In the genomic region with DNA sequence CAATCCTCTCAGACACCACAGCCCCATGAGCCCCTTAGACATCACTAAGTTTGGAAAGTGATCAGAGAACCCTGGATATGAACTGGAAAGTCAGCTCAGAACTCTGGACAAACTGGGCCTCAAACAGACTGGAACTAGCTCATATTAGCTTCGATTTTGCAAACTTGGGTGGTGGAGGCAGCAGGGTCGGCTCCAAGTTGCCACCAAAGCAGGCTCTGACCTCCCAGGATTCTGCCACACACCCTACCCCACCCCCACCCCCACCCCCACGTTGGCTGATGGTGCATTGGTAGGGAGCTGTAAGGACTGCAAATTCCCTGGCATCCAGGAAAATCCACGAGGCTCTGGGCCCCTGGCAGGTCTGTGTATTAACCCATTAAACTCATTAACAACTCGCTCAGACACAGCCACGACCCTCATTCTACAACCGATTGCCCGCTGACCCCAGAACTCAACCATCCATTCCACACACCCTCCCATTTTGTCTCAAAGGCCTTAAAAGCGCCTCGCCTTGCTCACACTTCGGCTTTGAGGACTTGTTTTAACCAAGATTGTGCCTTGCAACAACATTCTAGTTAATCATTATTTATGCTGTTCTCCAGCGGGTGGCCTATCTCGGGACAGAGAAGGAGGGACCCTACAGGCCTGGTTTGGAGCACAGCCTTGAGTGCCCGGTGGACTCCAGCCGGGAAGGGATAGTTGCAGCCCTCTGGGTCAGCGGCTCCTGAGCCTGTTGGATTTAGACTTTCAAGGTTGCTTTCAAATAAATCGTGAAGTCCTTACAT, we compare ENCODE assay signal across 8 mouse cellular contexts. TPM values are rescaled to one million over a fixed set of nuclear protein-coding genes. Genes with fewer than 3 reads are reported as not detected.
A peak's percentile ranks its signal among the peaks of the same experiment; 100 is the strongest.
DNase-seq lines count a peak whose midpoint lies in the region; ATAC-seq and TF ChIP-seq lines count a peak whose summit lies in the region.

No protein-coding gene starts in this region.

- TF ChIP-seq EP300 in lung, postnatal 0 days (IDR thresholded peaks at IDR 0.05): no peak

- ATAC-seq in intestine, postnatal 0 days: no peak
- ATAC-seq in liver, embryonic 13.5 days (ENCODE audit: low read depth): 0 out of 2 replicates have a peak, but pooled peaks have one; percentile 18
- no peak for ATAC-seq in lung, postnatal 0 days

- peak; percentile 16 to 43 for DNase-seq in lung, postnatal 4 days
- DNase-seq in lung, postnatal 14 days: no peak
- DNase-seq in liver, embryonic 13.5 days: no peak
- no peak for DNase-seq in spleen, postnatal 4 days (ENCODE audit: low spot score in 2 of 2)
- no peak for DNase-seq in layer of hippocampus, adult 18-20 months (ENCODE audit: low spot score in 2 of 2)
- no peak for DNase-seq in left cerebral cortex, adult 18-20 months (ENCODE audit: low spot score in 2 of 2)
- no peak for DNase-seq in lung, postnatal 0 days (ENCODE audit: low spot score)

- no peak for TF ChIP-seq CTCF in intestine, postnatal 0 days (IDR thresholded peaks at IDR 0.05; ENCODE audit: low read depth)
- TF ChIP-seq CTCF in lung, postnatal 0 days (IDR thresholded peaks at IDR 0.05): no peak

- peaks cover 3% of the 10 kb centered on the region; the same call in 1 of the 2 replicates for H3K4me1 ChIP-seq in intestine, postnatal 0 days (replicated peaks; ENCODE audit: control insufficient read depth, insufficient read depth, low read length)
- H3K4me1 ChIP-seq in liver, embryonic 13.5 days (replicated peaks): peaks cover 36% of the 10 kb centered on the region
- peaks cover 21% of the 10 kb centered on the region for H3K4me1 ChIP-seq in lung, postnatal 0 days (ENCODE audit: insufficient read depth, low read depth, low read length)

- peak overlapping the region; percentile 37 for H3K9ac ChIP-seq in intestine, postnatal 0 days (ENCODE audit: low read depth, low read length)
- peak overlapping the region; percentile 73 for H3K9ac ChIP-seq in liver, embryonic 13.5 days
- H3K9ac ChIP-seq in lung, postnatal 0 days (replicated peaks; ENCODE audit: low read depth): no peak overlapping the region

- H3K27ac ChIP-seq in intestine, postnatal 0 days (ENCODE audit: low read depth, low read length): no peak overlapping the region
- H3K27ac ChIP-seq in liver, embryonic 13.5 days: peak overlapping the region; percentile 74
- H3K27ac ChIP-seq in lung, postnatal 0 days (ENCODE audit: low read length): no peak overlapping the region

- peaks cover 45% of the 10 kb centered on the region for H3K27me3 ChIP-seq in intestine, postnatal 0 days (replicated peaks; ENCODE audit: control insufficient read depth, insufficient read depth, low read length)
- peaks cover 78% of the 10 kb centered on the region for H3K27me3 ChIP-seq in liver, embryonic 13.5 days
- H3K27me3 ChIP-seq in lung, postnatal 0 days (replicated peaks; ENCODE audit: insufficient read depth, low read length): peaks cover 40% of the 10 kb centered on the region

- 28% methylated on average over 17 of the region's 17 CpGs for WGBS in intestine, postnatal 0 days
- 24% methylated on average over 17 of the region's 17 CpGs for WGBS in liver, embryonic 13.5 days (ENCODE audit: insufficient replicate concordance)
- 40% methylated on average over 17 of the region's 17 CpGs for WGBS in lung, postnatal 0 days

- peak overlapping the region; percentile 84 for H3K4me2 ChIP-seq in intestine, postnatal 0 days (replicated peaks; ENCODE audit: low read depth)
- H3K4me2 ChIP-seq in liver, embryonic 13.5 days: peak overlapping the region; percentile 60
- no peak overlapping the region for H3K4me2 ChIP-seq in lung, postnatal 0 days (replicated peaks; ENCODE audit: low read depth, low read length)

- H3K36me3 ChIP-seq in intestine, postnatal 0 days (ENCODE audit: control insufficient read depth, insufficient read depth): no peaks in the 10 kb centered on the region
- no peaks in the 10 kb centered on the region for H3K36me3 ChIP-seq in liver, embryonic 13.5 days
- no peaks in the 10 kb centered on the region for H3K36me3 ChIP-seq in lung, postnatal 0 days (ENCODE audit: insufficient read depth, low read length)

- peak overlapping the region; percentile 58 for H3K4me3 ChIP-seq in intestine, postnatal 0 days (ENCODE audit: low read depth, low read length)
- H3K4me3 ChIP-seq in liver, embryonic 13.5 days (replicated peaks): peak overlapping the region; percentile 64
- H3K4me3 ChIP-seq in lung, postnatal 0 days (ENCODE audit: low read depth, low read length): no peak overlapping the region

- H3K9me3 ChIP-seq in intestine, postnatal 0 days (ENCODE audit: control insufficient read depth): no peaks in the 10 kb centered on the region
- H3K9me3 ChIP-seq in liver, embryonic 13.5 days (replicated peaks): no peaks in the 10 kb centered on the region
- no peaks in the 10 kb centered on the region for H3K9me3 ChIP-seq in lung, postnatal 0 days (ENCODE audit: low read length)

RNA-seq across cellular contexts. Expression of gene Hs3st3b1, which starts 3.6 kb away (rescaled TPM):
- 2.5 and 2.6 TPM in 2 replicates for polyA plus RNA-seq in intestine, postnatal 0 days (2015; fragmentation: Nextera tagmentation; extraction: Ambion mirVana)
- polyA plus RNA-seq in liver, embryonic 13.5 days (2015; fragmentation: Nextera tagmentation; extraction: Ambion mirVana): 12.6 and 17.3 TPM in 2 replicates
- total RNA-seq in layer of hippocampus, adult 18-20 months (2021): under 1 TPM; 0.67 to 0.71 TPM
- 1 to 10 TPM; 1.9 TPM for total RNA-seq in left cerebral cortex, adult 18-20 months (2021)
- 0.63 and 0.76 TPM in 2 replicates for polyA plus RNA-seq in lung, postnatal 0 days (2015; fragmentation: Nextera tagmentation; extraction: Ambion mirVana)

Comparison
In these comparisons a context has a peak if more than half of its experiments do, and no peak if none do; other contexts are left out.
1. DNase-seq: peak in lung, postnatal 4 days (2 of 2); none in lung, postnatal 14 days (single experiment), liver, embryonic 13.5 days (single experiment), spleen, postnatal 4 days (0 of 2), layer of hippocampus, adult 18-20 months (0 of 2), left cerebral cortex, adult 18-20 months (0 of 2) and lung, postnatal 0 days (single experiment).